Comparison of ENCODE assay signal across 31 mouse cellular contexts in genomic region chr3:104995707-104996106, GRCm38 (mm10). TPM values are rescaled to one million over a fixed set of nuclear protein-coding genes. Genes with fewer than 3 reads are reported as not detected.
A peak's percentile ranks its signal among the peaks of the same experiment; 100 is the strongest.
DNase-seq lines count a peak whose midpoint lies in the region; ATAC-seq and TF ChIP-seq lines count a peak whose summit lies in the region.
"Had no signal": no experiment of that assay in that cellular context is flagged by ENCODE, and none has a peak within 500 bp of the region (broad histone marks: within the 10 kb centered on the region; RNA-seq: fewer than 3 reads in every experiment).

No protein-coding gene starts in this region.

- no peaks in the 10 kb centered on the region for H3K27me3 ChIP-seq in heart, adult 2 months (ENCODE audit: control insufficient read depth, insufficient read depth, low read length)
- no peaks in the 10 kb centered on the region for H3K27me3 ChIP-seq in heart, embryonic 12.5 days (replicated peaks)
- H3K27me3 ChIP-seq in stomach, postnatal 0 days (ENCODE audit: control insufficient read depth, insufficient read depth, low read length), result no peaks in the 10 kb centered on the region
- H3K27me3 ChIP-seq in hindbrain, embryonic 16.5 days (replicated peaks; ENCODE audit: control insufficient read depth, insufficient read depth, low read length), result no peaks in the 10 kb centered on the region
- H3K27me3 ChIP-seq: embryonic facial prominence, embryonic 13.5 days; hindbrain, embryonic 13.5 days; Patski had no signal

- no peaks in the 10 kb centered on the region for H3K79me2 ChIP-seq in heart, adult 2 months (replicated peaks; ENCODE audit: control insufficient read depth, insufficient read depth, low read length)

- no peak for TF ChIP-seq CTCF in heart, adult 2 months (IDR thresholded peaks at IDR 0.05)
- no peak for TF ChIP-seq CTCF in layer of hippocampus, adult 2 months (conservative IDR thresholded peaks at IDR 0.05)
- no peak for TF ChIP-seq CTCF in stomach, postnatal 0 days (IDR thresholded peaks at IDR 0.05; ENCODE audit: low read depth)

- no peak overlapping the region for H3K4me3 ChIP-seq in heart, adult 2 months
- H3K4me3 ChIP-seq in heart, embryonic 12.5 days, result no peak overlapping the region
- H3K4me3 ChIP-seq in layer of hippocampus, adult 2 months, result no peak overlapping the region
- H3K4me3 ChIP-seq in stomach, postnatal 0 days (ENCODE audit: low read depth, low read length), result no peak overlapping the region
- no peak overlapping the region for H3K4me3 ChIP-seq in hindbrain, embryonic 16.5 days (ENCODE audit: low read length)
- H3K4me3 ChIP-seq: embryonic facial prominence, embryonic 10.5 days; embryonic facial prominence, embryonic 13.5 days; forebrain, embryonic 10.5 days; forebrain, embryonic 13.5 days; hindbrain, embryonic 10.5 days; hindbrain, embryonic 13.5 days had no signal

- no peak for TF ChIP-seq EP300 in heart, adult 2 months (IDR thresholded peaks at IDR 0.05; ENCODE audit: insufficient read depth, low read depth, low read length)
- no peak for TF ChIP-seq EP300 in stomach, postnatal 0 days (optimal IDR thresholded peaks at IDR 0.05)

- H3K4me1 ChIP-seq in heart, adult 2 months (ENCODE audit: control insufficient read depth, insufficient read depth, low read length), result peaks cover 12% of the 10 kb centered on the region
- H3K4me1 ChIP-seq in heart, embryonic 12.5 days (replicated peaks), result peaks cover 74% of the 10 kb centered on the region
- H3K4me1 ChIP-seq in stomach, postnatal 0 days (replicated peaks; ENCODE audit: control insufficient read depth, insufficient read depth), result peaks cover 5% of the 10 kb centered on the region; the same call in 1 of the 2 replicates
- H3K4me1 ChIP-seq in hindbrain, embryonic 16.5 days (ENCODE audit: control insufficient read depth, insufficient read depth, low read depth, low read length), result peaks cover 7% of the 10 kb centered on the region

- no peak overlapping the region for H3K4me2 ChIP-seq in heart, embryonic 12.5 days
- H3K4me2 ChIP-seq in stomach, postnatal 0 days (replicated peaks; ENCODE audit: low read depth), result no peak overlapping the region
- no peak overlapping the region for H3K4me2 ChIP-seq in hindbrain, embryonic 16.5 days (ENCODE audit: low read length)
- H3K4me2 ChIP-seq: embryonic facial prominence, embryonic 13.5 days; forebrain, embryonic 13.5 days; hindbrain, embryonic 13.5 days had no signal

- no peak for ATAC-seq in heart, embryonic 12.5 days (ENCODE audit: insufficient number of reproducible peaks, low FRiP score)
- no peak for ATAC-seq in stomach, postnatal 0 days (ENCODE audit: low FRiP score, low TSS enrichment)
- ATAC-seq in hindbrain, embryonic 16.5 days, result no peak
- ATAC-seq: forebrain, embryonic 13.5 days; forebrain, embryonic 16.5 days; hindbrain, postnatal 0 days; inflammation-experienced regulatory T-cells, adult 6 months; intestine, embryonic 16.5 days; Patski had no signal

- no peak overlapping the region for H3K9ac ChIP-seq in heart, adult 2 months (ENCODE audit: low read depth, low read length)
- no peak overlapping the region for H3K9ac ChIP-seq in heart, embryonic 12.5 days
- no peak overlapping the region for H3K9ac ChIP-seq in stomach, postnatal 0 days (ENCODE audit: low read length)
- no peak overlapping the region for H3K9ac ChIP-seq in hindbrain, embryonic 16.5 days (ENCODE audit: low read depth, low read length)
- H3K9ac ChIP-seq: embryonic facial prominence, embryonic 13.5 days; forebrain, embryonic 13.5 days; hindbrain, embryonic 13.5 days had no signal

- no peak for TF ChIP-seq POLR2A in heart, adult 2 months (IDR thresholded peaks at IDR 0.05; ENCODE audit: insufficient read depth, low read depth, low read length)

- WGBS in heart, adult 2 months, result 51% methylated on average over 7 of the region's 7 CpGs
- WGBS in heart, embryonic 12.5 days, result 75% methylated on average over 7 of the region's 7 CpGs
- WGBS in stomach, postnatal 0 days, result 75% methylated on average over 7 of the region's 7 CpGs
- WGBS in hindbrain, embryonic 16.5 days, result 88% methylated on average over 7 of the region's 7 CpGs

- H3K36me3 ChIP-seq in heart, adult 2 months (ENCODE audit: control insufficient read depth, insufficient read depth, low read length), result no peaks in the 10 kb centered on the region
- H3K36me3 ChIP-seq in heart, embryonic 12.5 days, result no peaks in the 10 kb centered on the region
- H3K36me3 ChIP-seq in stomach, postnatal 0 days (ENCODE audit: control insufficient read depth, insufficient read depth, low read length), result no peaks in the 10 kb centered on the region
- no peaks in the 10 kb centered on the region for H3K36me3 ChIP-seq in hindbrain, embryonic 16.5 days (ENCODE audit: control insufficient read depth, insufficient read depth, low read length)
- H3K36me3 ChIP-seq: embryonic facial prominence, embryonic 13.5 days; hindbrain, embryonic 10.5 days; hindbrain, embryonic 13.5 days had no signal

- H3K27ac ChIP-seq in heart, adult 2 months, result peak overlapping the region; percentile 20; the same call in 1 of the 2 replicates
- no peak overlapping the region for H3K27ac ChIP-seq in heart, embryonic 12.5 days (ENCODE audit: poor library complexity, severe bottlenecking)
- 0 out of 2 replicates have a peak overlapping the region, but pooled peaks have one; percentile 2 for H3K27ac ChIP-seq in layer of hippocampus, adult 2 months
- H3K27ac ChIP-seq in stomach, postnatal 0 days (replicated peaks), result no peak overlapping the region
- H3K27ac ChIP-seq in hindbrain, embryonic 16.5 days (ENCODE audit: low read depth, low read length), result no peak overlapping the region
- H3K27ac ChIP-seq: embryonic facial prominence, embryonic 10.5 days; embryonic facial prominence, embryonic 13.5 days; forebrain, embryonic 10.5 days; forebrain, embryonic 13.5 days; hindbrain, embryonic 10.5 days; hindbrain, embryonic 13.5 days; hindbrain, postnatal 0 days had no signal

- DNase-seq in heart, adult 2 months, result no peak
- no peak for DNase-seq in layer of hippocampus, adult 2 months (ENCODE audit: low spot score in 2 of 2)
- DNase-seq in layer of hippocampus, postnatal 36 days, result no peak
- DNase-seq in NIH3T3 (ENCODE audit: low read depth), result peak; percentile 14
- DNase-seq in stomach, postnatal 0 days (ENCODE audit: low spot score), result peak; percentile 12
- DNase-seq: adrenal gland, postnatal 14 days; cerebellum, adult 11-12 months; cerebellum, adult 8-10 months; cerebellum, postnatal 10 days; cerebellum, postnatal 36 days; embryo, embryonic 11 days; gastrocnemius, postnatal 10 days; gastrocnemius, postnatal 36 days; heart, postnatal 10 days; heart, postnatal 36 days; kidney, adult 18-20 months; kidney, adult 9 months had no signal

- no peaks in the 10 kb centered on the region for H3K9me3 ChIP-seq in heart, embryonic 12.5 days (replicated peaks)
- H3K9me3 ChIP-seq in stomach, postnatal 0 days (ENCODE audit: control insufficient read depth, low read length), result no peaks in the 10 kb centered on the region
- no peaks in the 10 kb centered on the region for H3K9me3 ChIP-seq in hindbrain, embryonic 16.5 days (ENCODE audit: control insufficient read depth, low read length)
- H3K9me3 ChIP-seq: embryonic facial prominence, embryonic 10.5 days; embryonic facial prominence, embryonic 13.5 days; forebrain, embryonic 10.5 days; forebrain, embryonic 13.5 days; hindbrain, embryonic 10.5 days; hindbrain, embryonic 13.5 days had no signal

- intact Hi-C loops in heart, adult 2 months (cut with DNase I), result loop anchor here (2.0 kb wide), 1 partner anchor 19 kb away; no protein-coding TSS in a partner anchor

RNA-seq across cellular contexts. Expression of gene Wnt2b, which starts 34.0 kb away (rescaled TPM):
- under 1 TPM; 0.76 to 0.77 TPM for total RNA-seq in heart, adult 2 months (2021)
- 0.51 and 0.94 TPM in 2 replicates for polyA plus RNA-seq in heart, adult 2 months (2012; rRNA removed)
- 1.3 and 1.4 TPM in 2 replicates for polyA plus RNA-seq in heart, embryonic 12.5 days (2016; fragmentation: Nextera tagmentation; extraction: Ambion mirVana)
- total RNA-seq in layer of hippocampus, adult 2 months (2021), result under 1 TPM; 0.41 to 0.47 TPM
- under 1 TPM; 0.23 to 0.52 TPM for total RNA-seq in layer of hippocampus, postnatal 36 days (2021)
- 1.3 and 1.5 TPM in 2 replicates for polyA plus RNA-seq in stomach, postnatal 0 days (2015; fragmentation: Nextera tagmentation; extraction: Ambion mirVana)
- polyA plus RNA-seq in hindbrain, embryonic 16.5 days (2015; fragmentation: Nextera tagmentation; extraction: Ambion mirVana), result 0.78 and 0.80 TPM in 2 replicates
- total RNA-seq: granulocyte monocyte progenitor cell, adult 5-6 weeks had no signal

RNA-seq across cellular contexts. Expression of gene Cttnbp2nl, which starts 57.2 kb away (rescaled TPM):
- 10 to 100 TPM; 15.3 to 20.9 TPM for total RNA-seq in heart, adult 2 months (2021)
- polyA plus RNA-seq in heart, adult 2 months (2012; rRNA removed), result 3.9 and 4.1 TPM in 2 replicates
- polyA plus RNA-seq in heart, embryonic 12.5 days (2016; fragmentation: Nextera tagmentation; extraction: Ambion mirVana), result 40.1 and 43.3 TPM in 2 replicates
- total RNA-seq in layer of hippocampus, adult 2 months (2021), result 10 to 100 TPM; 21.1 to 25.4 TPM
- 10 to 100 TPM; 27.1 to 27.5 TPM for total RNA-seq in layer of hippocampus, postnatal 36 days (2021)
- polyA plus RNA-seq in stomach, postnatal 0 days (2015; fragmentation: Nextera tagmentation; extraction: Ambion mirVana), result 15.5 and 17.5 TPM in 2 replicates
- 40.6 and 49.4 TPM in 2 replicates for polyA plus RNA-seq in hindbrain, embryonic 16.5 days (2015; fragmentation: Nextera tagmentation; extraction: Ambion mirVana)

Comparison
In these comparisons a context has a peak if more than half of its experiments do, and no peak if none do; other contexts are left out.
1. H3K27ac ChIP-seq: peak in heart, adult 2 months (single experiment) and layer of hippocampus, adult 2 months (single experiment); none in heart, embryonic 12.5 days (single experiment), stomach, postnatal 0 days (single experiment) and hindbrain, embryonic 16.5 days (single experiment).
2. DNase-seq: peak in NIH3T3 (single experiment) and stomach, postnatal 0 days (single experiment); none in heart, adult 2 months (0 of 2), layer of hippocampus, adult 2 months (0 of 2) and layer of hippocampus, postnatal 36 days (0 of 2).